Mouse (Mus musculus) left cerebral cortex, postnatal 4 days (tissue): ENCODE data around the gene Ift172. TPM values are rescaled to one million over a fixed set of nuclear protein-coding genes. Genes with fewer than 3 reads are reported as not detected.

ENCODE experiments used
- DNase-seq: peaks from one replicate; pipeline ENCODE4 v3.0.0-alpha.2; 2022
- intact Hi-C: fragments of 180-260 bp; cut with DNase I; formaldehyde crosslinking; loops from one replicate; pipeline ENCODE4 v1.15.1; 2025
- total RNA-seq, 2 experiments: library from RNA; stranded (reverse); gene quantifications; 2 replicates each; pipeline ENCODE4 v1.2.3; 2021

Ift172 gene
- total RNA-seq = 10 to 100 TPM; 65.9 to 69.3 TPM

DNA sequence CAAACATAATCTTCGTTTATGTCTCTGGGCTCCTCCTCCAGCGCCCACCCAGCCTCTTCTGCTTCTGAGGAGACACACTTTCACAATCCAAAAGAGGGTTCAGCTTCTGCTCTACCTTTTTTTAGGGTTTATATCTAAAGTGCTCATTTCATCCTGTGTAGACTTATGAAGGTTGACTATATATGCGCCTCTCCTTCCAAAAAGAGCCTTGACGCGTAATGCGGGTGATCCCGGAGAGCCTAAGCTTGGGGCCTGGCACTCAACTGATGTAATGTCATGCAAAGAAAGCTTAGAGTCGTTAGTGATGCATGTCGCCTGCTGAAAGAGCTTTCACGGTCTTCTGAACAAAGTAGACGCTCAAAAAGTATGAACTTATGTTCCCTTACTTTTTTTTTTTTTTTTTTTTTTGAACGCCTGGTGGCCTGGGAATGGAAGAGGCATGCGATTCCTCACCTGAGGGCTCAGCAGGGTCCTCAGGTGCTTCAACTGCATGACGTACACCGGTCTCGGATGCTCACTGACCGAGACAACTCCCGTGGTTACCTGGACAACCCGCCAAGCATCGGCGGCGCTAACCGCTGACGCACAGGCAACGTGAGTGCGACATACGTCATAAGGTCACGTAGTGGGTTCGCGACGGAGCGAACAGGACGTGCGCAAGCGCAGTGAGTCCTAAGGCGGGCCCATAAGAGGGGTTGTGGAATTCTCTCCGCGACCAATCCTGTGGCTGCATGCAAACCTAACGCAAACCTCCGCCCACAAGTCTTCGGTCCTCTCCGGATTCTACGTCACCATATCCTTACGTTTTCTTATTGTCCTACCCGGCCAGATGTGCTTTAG, at the start of gene Ift172:
Ift172 (minus strand) TSS at position 596 of the 840 bp plus-strand sequence.
- peak; percentile 97 for DNase-seq

GRCm38 (mm10) chr5:31328255-31328654, 37.3 kb upstream of the Ift172 start:
- peak; percentile 43 for DNase-seq
- intact Hi-C loops = no loop called here

More for the DNA sequence above, at the start of gene Ift172:
- intact Hi-C loops = no loop called here

- DNase-seq = no peak
- intact Hi-C loops = no loop called here
These were observed 35.9 kb upstream of the Ift172 start for GRCm38 (mm10) chr5:31326850-31327249.

GRCm38 (mm10) chr5:31324085-31324484, 33.2 kb upstream of the Ift172 start:
- DNase-seq = no peak
- intact Hi-C loops = no loop called here

DNA sequence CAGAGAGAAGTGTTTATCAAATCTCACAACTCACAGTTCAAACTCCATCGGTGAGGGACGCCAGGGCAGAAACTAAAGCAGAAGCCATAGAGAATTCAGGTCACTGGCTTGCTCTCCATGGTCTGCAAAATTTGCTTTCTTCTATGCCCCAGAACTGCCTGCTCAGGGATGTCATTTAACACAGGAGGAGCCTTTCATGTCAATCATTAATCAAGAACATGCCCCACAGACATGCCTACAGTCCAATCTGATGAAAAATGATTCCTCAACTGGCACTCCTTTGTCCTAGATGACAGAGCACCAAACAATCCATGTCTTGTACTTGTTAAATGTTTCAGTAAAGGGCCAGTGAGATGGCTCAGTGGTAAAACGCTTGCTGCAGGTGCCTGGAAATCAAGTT, 31.9 kb upstream of the Ift172 start:
- DNase-seq = no peak
- intact Hi-C loops = no loop called here

GRCm38 (mm10) chr5:31312806-31313205, 21.9 kb upstream of the Ift172 start:
- intact Hi-C loops = no loop called here
- DNase-seq = no peak

GRCm38 (mm10) chr5:31303093-31303492, 12.2 kb upstream of the Ift172 start:
- no peak for DNase-seq
- intact Hi-C loops = no loop called here

DNA sequence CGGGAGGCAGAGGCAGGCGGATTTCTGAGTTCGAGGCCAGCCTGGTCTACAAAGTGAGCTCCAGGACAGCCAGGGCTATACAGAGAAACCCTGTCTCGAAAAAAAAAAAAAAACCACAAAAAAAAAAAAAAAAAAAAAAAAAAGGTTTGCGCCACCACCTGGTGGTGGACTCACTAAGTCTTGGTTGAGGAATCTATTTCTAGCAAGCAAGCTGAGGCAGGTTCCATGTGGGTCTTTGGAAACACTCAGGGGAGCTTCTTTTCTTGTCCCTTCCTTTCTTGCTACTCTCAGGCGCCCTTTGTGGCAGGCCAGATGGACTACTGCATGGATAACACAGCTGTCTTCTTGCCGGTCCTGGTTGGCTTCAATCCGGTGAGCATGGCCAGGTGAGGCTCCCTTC, 10.9 kb upstream of the Ift172 start:
- no peak for DNase-seq
- intact Hi-C loops = no loop called here

- DNase-seq = no peak
- intact Hi-C loops = loop anchor here (5.0 kb wide), 1 partner anchor 154 kb away; the partner anchor contains the start of gene Zfp512
These were observed 7.6 kb upstream of the Ift172 start for GRCm38 (mm10) chr5:31298486-31298885.

DNA sequence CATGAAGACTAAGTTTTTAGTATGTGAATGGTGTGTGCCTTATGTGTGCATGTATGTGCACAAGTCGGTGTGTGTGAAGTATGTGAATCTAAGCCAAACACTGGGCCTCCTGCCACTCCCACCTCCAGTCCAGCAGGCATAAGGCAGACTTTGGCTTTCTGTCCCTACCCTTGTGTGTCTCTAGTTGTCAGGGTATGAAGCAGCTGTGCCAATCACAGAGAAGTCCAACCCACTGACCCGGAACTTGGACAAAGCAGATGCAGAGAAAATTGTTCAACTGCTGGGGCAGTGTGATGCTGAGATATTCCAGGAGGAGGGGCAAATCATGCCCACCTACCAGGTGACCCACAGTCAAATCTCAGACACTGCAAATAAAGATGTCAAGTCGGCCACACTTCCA, 7.1 kb upstream of the Ift172 start:
- intact Hi-C loops = loop anchor here (5.0 kb wide), 1 partner anchor 154 kb away; the partner anchor contains the start of gene Zfp512
- no peak for DNase-seq

GRCm38 (mm10) chr5:31297047-31297757, 6.3 kb upstream of the Ift172 start, which contains the start of gene Gckr:
Gene Gckr, plus strand, starts transcription at chr5:31297443.
- intact Hi-C loops = loop anchor here (5.0 kb wide), 1 partner anchor 155 kb away; the partner anchor contains the start of gene Zfp512
- no peak for DNase-seq

DNA sequence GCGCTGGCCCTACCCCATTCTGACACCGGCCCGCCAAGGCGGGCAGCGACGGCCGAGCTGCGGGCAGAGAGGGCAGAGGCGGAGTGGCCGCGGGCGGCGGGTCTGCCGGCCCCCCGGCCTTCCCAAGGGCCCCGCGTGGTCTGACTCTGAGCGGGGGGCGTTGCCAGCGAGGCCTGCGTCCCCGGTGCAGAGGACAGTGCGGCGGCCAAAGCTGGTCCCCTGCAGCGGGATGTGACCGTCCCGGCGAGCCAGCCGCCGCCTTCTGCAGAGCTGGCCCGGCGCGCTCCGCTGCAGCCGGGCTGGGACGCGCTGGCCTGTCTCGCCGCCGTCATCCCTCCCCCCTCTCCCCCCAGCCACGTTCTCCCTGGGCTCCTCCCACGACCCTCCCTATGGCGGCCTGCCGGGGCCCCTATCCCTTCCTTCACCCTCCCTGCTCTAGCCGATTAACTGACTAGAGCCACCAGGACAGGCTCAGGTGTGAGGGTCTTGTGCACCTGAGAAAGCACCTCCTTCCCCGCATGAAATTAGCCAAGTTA, 4.8 kb upstream of the Ift172 start, which contains the start of gene Fndc4:
Fndc4 (minus strand) TSS at position 475 of the 536 bp plus-strand sequence.
- DNase-seq = peak; percentile 79
- intact Hi-C loops = loop anchor here (5.0 kb wide), 1 partner anchor 157 kb away; the partner anchor contains the start of gene Zfp512

GRCm38 (mm10) chr5:31294964-31295605, 4.2 kb upstream of the Ift172 start:
- no peak for DNase-seq
- intact Hi-C loops = loop anchor here (5.0 kb wide), 1 partner anchor 157 kb away; the partner anchor contains the start of gene Zfp512

- no peak for DNase-seq
- intact Hi-C loops = no loop called here
These were observed 409 bp upstream of the Ift172 start for GRCm38 (mm10) chr5:31291361-31291688.

DNA sequence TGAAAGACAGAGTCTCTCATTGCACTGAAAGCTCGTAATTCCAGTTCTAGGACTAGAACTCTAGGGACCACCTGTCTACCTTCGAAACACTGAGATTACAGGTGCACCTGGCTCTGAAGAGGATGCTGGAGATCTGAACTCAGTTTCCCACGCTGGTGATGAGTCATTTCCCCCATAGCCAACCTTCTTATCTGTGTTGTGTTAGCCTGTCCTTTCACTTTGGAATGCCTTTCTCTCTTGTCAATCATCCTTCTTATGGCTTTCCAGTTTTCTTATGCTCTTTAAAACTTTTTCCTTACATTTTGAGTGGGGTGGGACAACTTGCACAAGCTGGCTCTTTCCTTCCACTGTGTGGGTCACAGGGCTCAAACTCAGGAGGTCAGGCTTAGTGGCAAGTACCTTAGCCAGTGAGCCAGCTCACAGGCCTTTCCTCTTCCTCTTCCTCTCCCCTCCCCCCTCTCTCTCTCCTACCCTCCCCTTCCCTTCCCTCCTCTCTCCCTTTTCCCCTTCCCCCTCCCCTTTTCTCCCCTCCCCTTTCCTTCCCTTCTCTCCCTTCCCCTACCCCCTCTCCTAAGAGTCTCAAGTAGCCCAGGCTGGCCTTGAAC, 1.2 kb downstream of the Ift172 start:
- intact Hi-C loops = no loop called here
- DNase-seq = no peak

- no peak for DNase-seq
- intact Hi-C loops = no loop called here
These were observed 2.3 kb downstream of the Ift172 start for GRCm38 (mm10) chr5:31288655-31289054.

DNA sequence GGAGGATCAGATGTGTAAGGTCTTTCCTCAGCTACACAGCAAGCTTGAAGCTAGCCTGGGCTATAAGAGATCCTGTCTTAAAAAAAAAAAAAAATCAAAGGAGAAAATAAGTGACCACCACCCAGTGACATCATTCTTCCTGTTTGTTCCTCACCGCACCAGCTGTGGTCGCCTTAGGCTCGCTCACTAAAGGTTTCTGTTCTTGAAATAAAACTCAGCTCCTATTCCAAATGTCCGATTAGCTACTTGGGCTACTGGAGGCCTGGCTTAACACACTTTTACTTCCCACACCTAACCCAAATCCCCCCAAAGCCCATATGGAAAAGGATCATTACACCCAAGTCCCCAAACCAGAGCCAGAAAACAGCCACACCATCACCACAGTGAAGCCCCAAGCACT, 2.7 kb downstream of the Ift172 start:
- intact Hi-C loops = no loop called here
- no peak for DNase-seq

DNA sequence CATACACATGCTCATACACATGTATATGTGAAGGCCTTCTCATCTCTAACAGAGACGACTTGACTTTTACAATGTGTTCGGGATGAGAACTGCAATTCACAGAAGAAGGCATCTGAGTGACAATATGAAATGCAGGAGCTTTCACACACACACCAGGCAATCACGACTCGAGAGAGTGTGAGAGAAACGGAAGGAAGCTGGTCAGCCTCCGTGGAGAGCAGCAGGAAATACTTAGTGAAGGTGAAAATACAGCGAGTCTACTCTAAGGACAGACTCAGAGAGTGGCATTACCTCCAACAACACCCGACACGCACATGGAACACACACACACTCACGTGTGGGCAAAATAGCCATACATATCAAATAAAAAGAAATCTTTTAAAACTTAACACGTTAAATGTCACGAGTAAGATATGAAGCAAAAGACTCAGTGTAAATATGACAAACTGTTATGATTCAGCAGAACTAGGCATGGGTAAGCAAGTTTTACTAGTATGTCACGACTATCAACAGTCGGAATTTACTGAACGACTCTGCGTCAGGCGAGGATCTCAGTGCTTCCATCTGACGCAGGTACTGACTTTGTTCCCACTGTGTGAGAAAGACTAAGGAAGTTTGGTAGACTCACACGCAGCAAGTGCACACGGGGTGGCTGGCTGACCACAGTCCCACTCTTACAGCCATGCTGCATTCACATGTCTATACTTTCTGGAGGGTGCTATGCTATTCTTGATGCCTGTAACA, 11.5 kb downstream of the Ift172 start:
- DNase-seq = no peak
- intact Hi-C loops = loop anchor here (10.0 kb wide), 1 partner anchor 195 kb away; no protein-coding TSS in a partner anchor

DNA sequence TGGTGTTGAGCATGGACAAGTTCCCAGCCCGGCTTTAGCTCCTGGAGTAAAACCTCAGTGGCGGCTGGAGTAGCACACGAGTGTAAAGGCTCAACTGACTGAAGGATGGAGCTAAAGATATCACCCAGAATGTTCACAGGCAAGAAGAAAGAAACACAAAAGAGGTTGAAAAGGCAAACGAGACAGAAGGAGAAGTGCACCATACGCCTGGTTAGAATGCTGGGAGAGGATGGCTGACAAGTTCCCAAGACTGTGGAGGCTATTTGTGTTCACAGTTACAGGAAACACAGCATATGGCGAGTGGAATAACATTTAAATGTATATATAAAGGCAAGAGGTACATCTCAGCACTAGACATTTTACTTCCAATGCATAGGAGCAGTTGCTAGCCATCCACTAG, 17.9 kb downstream of the Ift172 start:
- intact Hi-C loops = loop anchor here (10.0 kb wide), 1 partner anchor 202 kb away; no protein-coding TSS in a partner anchor
- no peak for DNase-seq

DNA sequence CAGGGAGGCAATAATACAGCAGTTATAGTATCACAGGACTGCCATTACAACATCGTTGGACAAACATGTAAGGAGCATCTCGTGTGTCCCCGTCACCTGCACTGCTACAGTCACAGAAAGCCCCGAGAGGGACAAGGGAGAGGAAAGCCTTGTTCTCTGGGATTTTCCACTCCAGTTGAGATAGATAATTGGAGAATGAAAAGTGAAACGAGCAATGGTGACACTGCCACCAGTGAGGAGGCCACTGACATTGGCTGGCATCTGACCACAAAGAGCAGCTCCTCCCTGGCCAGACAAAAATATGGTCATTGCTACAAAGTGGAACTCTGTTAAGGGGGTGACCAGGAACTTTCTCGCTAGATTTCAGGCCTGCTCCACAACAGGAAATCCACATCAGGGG, 23.2 kb downstream of the Ift172 start:
- DNase-seq = no peak
- intact Hi-C loops = no loop called here
